Mouse (Mus musculus) liver (tissue): ENCODE data around the gene Lpar1.

ENCODE experiments used
- DNase-seq: peaks from one replicate; pipeline ENCODE4 v3.0.0-alpha.2; 2020; ENCODE audit warnings: mixed read lengths

Gene Lpar1

DNA sequence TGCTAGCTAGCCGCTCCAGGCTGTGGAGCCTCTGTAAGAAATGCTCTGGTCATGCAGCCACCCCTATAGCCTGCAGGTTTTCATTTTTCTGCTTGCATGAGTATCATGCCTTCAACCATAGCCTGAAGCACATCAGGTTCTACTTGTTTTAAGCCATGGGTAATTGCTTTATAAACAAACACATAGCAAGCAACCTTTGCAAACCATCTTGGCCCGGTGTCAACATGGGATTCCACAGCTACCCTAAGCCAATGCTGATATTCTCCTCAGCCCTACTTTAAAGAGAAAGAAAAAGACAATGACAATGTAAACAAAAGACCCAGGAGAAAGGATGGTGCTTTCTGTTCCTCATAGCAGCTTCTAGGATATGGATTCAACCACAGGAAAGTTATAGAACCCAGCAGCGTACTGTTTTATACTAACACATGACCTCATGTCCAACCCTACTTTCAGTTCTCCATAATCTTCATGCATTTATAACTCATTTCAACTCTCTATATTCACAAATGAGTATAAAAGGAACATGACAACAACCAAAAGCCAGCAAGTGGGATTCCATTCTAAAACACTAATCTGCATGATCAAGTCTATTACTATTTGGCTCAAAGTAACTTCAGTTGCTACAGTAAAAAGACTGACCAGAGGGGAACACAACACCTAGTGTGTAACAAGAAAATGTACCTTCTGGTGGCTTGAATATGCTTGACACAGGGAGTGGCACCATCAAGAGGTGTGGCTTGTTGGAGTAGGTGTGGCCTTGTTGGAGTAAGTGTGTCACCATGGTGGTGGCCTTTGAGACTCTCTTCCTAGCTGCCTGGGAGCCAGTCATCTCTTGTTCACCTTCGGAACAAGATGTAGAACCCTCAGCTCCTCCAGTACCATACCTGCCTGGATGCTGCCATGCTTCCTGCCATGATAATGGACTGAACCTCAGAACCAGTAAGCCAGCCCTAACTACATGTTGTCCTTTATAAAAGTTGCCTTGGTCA lies 46.9 kb downstream of the Lpar1 start:
- DNase-seq: no peak

DNA sequence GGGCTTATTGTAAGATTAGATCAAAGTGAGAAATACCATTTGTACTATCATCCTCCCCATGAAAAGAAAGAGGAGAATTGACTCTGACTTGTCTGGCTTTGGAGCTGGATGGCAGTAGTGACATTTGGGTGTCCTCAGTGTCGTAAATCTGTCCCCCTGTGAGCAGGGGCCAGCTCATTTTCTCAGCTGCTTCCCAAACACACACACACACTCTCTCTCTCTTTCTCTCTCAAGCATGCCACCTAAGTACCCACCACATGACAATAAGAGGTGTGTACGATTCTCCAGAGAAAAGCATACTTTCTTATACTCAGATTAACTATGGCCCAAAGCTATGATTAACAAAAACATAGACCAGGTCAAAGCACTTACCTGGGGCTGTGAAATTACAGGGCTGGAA lies 49.4 kb downstream of the Lpar1 start:
- no peak for DNase-seq

DNA sequence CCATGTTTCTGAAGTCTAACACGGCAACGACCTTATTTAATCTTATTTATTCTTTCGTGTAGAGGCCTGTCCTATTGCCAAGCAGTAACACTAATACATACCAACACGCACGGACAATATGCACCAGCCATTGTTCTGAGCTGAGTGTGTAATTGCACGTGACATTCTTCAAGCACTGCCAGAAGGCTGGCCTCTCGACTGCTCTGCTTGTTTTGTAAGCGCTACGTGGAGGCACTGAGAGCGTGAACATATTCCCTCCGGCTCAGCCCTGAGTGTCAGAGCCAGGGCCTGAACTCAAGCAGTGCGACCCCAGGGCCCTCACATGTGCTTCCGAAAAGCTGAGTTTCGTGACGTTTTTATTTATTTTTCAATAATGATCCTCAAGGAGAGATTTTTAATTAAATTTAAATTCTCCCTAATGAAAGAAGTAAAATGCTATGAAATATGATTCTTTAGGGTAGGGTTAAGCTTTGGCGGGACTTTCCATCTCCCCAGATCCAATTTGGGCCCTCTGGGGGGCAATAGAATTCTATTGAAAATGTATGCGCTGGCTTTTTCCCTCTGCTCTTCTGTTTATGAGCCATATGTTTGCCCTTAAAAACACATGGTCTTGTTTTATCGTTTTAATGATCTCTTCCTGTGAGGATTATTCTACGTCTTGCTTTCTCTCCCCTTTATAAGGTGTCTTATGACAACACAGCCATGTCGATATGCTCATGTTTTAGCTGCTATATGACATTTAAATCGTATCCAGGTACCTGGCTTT lies 52.5 kb downstream of the Lpar1 start:
- DNase-seq: no peak

DNA sequence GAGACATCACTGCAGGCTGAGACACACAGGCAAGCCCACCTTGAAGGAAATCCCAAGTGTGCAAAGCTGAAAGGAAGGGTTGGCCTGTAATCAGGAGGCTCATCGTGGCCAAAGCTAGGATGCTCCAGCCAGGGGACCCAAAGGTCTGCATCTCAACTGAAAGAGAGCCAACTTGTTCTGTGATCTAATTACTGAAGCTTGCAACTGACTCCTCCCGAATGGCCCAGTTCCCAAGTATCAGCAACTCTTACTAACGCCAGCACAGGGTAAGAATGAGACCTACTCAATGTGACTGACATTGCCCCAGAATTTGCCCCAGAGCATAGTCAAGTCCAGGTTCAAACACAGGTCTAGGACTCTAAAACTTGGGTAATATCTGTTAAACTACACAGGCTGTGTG lies 53.9 kb downstream of the Lpar1 start:
- no peak for DNase-seq

DNA sequence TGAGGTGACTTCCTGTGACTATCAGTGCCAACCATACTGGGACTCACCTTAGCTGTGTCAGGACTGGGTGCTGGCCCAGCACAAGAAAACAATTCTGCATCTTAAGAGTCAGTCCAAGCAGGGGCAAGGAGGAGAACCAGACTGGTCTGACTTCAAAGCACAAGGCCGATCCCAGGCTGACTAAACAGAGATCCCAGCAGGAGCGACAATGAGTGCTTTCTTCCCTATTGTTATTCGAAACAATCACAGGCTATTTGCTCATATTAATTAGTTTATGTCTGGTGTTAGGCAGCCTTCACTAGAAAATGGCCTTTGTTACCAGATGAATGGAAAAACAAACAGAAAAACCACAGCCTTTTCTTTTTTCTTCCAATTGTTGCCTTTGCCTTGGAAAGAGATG lies 54.5 kb downstream of the Lpar1 start:
- DNase-seq: no peak

DNA sequence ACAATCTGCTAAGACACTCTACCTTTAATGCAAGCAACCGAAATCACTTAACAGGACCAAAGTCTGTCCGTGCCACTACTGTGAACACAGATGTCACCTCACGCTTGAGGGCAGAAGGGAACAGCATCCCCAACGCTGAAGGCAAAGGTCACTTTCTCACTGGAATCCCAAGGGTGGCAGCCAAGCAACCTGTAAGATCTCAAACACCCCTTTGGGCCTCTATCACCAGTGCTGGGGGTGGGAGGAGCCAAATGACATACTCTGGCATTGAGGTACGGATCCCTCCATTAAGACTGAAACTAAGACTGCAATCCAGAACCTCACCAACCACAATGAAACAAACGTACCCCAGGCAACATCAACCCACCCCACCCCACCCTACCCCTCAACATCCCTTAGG lies 55.0 kb downstream of the Lpar1 start:
- no peak for DNase-seq

DNA sequence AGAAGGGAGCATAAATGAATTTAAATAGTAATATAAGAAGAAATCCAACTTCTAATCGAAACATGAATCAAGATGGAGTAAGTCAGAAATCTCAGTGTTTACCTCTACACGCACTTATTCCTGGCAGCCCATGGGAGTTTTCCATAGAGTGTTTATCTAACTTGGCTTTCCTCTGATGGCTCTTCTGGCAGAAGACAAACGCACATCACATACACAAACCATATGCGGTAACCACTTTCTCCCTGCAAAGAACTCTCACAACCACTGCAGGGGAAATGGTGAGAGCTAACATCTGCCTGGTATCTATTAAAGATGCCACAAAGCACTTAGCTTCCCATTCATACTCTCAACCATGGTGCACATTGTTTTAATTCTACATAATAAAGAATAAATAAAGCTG lies 56.4 kb downstream of the Lpar1 start:
- no peak for DNase-seq

DNA sequence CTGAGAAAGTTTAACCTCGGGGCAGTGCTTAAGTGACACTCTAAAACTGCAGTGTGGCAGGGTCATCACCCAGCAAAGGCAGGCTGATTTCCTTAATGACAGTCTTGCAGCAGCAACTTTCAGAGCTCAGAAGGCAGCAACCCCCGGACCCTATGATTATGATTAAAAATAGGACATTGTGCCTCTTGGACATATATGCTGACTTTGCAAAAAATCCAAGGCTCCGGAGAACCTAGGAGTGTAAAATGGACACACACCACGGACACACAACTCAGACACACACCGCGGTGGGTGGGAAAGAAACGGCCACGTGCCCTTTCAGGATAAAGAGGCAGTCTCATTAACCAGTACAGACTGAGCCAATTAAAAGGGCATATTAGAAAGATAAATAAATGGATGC lies 57.0 kb downstream of the Lpar1 start:
- no peak for DNase-seq

DNA sequence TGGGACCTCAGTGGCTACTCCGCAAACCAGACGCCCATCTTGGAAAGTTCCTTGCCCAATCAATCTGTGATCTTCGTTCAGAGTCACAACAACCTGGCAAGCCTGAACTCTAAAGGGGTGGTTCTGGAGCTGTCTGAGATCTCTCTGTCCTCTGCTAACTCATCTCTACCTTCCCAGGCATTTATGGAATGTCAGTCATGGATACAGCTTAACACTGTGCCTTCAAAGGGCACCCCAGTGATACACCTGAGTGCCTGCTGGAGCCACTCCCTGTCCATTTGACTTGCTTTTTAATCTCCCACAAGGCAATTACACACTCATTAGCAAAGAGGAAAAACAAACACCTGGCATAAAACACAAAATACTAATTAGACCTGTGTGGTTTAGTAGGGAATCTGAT lies 62.0 kb downstream of the Lpar1 start:
- DNase-seq: no peak

DNA sequence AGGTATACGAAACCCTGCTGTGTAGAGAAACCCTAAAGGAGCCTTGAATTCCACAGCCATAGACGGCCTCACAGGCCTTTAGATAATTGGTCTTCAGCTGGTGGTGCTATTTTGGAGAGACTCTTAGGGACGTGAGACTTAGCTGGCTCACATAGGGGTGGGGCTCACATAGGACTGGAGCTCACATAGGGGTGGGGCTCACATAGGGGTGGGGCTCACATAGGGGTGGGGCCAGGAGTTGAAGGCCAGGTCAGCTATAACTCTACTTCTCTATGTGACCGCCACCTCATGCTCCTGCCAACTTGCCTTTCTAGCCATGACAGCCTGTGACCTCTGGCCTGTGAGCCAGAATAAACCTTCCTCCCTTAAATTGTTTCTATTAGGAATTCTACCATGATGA lies 63.3 kb downstream of the Lpar1 start:
- no peak for DNase-seq

DNA sequence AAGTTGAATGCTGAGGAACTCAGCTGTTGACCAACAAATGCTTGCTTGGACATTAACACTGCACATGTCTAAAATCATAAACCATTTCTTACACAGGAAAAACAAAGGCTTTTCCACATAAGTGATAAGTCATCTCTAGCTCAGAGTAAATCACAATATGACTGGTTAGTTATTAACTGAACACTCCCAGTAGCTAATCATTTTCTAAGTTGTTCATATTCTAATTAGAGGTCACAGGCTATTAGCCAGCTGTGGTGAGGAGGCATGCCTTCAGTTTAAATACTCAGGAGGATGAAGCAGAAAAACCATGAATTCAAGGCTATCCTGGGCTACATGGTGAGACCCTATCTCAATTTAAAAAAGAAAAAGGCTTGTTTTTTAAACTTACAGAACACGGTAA lies 75.1 kb downstream of the Lpar1 start:
- DNase-seq: no peak

DNA sequence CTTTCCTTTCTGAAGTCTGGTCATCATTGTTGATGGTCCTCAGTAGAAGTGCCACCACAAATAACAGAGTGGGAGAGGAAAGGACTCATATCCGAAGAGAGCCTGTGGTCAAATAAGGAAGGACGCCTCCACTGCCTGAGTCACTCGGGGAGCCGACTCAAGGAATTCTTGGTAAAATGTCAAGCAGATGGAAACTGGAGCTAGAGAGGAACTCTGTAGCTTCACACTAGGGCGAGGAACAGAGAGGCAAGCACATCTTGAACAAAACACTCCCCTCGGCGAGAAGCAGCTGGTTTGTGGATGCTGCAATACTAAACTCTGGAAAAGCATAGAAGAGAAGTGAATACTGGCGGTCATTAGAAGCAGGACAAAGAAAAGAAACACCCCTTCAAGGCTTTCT lies 76.0 kb downstream of the Lpar1 start:
- no peak for DNase-seq

DNA sequence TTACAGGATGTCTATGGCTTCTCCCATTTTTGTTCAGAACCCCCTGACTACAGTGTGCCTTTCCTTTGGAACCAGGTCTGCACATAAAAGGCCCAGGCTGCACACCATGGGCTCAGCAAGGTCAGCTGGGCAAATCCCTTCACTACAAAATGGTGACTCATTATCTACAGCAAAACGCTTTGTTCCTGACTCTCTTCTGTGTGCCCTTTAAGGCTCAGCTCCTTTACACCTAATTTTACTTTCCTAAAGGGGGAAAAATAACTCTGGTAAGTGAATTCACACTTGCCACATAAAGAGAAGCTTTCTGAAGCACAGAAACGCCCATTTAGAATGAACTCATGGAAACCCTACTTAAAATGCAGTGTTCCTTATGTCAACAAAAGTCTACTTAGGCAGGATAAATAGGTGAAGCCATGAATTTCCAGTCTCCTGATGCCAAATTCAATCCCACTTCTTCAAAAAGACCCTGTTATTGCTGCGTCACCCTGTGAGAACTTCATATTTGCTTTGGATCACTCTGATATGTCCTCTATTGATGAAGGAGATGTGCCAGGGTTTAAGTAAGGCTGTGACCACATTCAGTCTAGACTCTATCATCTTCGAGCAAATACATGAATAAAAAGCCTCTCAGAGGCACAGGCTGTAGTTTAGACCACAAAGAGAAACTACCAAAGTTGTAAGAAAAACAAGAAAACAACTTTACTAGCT lies 82.3 kb downstream of the Lpar1 start:
- DNase-seq: no peak

DNA sequence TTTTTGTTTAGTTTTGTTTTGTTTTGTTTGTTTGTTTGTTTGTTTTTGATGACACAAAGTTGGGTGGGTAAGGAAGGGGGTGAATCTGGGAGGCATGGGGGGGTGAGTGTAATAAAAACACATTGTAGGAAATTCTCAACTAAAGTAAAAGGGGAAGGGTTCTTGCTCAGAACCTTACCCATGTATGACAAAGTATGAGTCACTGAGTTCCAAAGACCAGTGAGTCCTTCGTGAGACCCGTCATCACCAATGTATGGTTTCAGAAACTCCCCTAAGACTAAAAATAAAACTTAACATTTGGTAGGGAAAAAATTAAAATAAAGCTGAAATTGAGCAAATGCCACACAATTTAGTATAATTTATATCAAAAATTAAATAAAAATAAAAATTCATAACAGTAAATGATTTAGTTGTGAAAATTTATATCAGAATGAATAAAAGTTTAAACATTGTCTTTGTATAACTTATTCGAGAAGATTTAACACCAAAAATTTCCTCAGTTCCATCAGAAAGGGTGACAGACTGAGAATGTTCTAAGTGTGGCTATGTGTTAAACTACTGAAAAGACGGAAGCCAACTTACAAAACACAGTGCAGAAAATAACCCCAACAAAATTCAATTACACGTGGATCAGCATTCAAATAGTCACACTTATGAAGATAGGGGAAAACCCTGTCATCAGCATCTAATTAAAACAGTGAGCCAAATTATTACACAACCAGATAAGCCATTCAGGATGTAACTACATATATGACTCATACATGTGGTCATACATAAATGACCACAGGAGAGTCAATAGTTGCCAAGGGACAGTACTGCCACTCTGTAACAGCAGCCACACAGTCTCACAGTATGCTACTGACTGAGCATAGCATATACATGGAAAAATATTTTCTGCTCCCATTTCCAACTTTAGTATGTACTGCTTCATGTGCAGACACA lies 83.8 kb downstream of the Lpar1 start:
- no peak for DNase-seq

DNA sequence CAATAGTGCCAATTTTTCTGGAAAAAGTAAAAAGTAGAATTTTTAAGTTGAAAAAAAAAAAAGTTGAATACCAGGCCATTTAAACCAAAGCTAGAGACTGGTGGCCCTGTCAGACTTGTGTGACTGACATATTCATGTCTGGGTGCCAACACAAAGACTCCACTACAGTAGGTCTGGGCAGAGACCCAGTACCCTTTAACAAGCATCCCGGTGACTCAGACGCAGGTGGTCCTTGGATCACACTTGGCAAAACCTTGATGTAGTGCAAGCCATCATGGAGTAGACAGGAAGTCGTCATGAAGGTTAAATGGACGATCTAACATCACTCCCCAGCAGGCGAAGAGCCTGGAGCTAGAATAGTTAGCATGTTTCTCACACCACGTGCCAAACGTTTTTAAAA lies 84.7 kb downstream of the Lpar1 start:
- DNase-seq: no peak

DNA sequence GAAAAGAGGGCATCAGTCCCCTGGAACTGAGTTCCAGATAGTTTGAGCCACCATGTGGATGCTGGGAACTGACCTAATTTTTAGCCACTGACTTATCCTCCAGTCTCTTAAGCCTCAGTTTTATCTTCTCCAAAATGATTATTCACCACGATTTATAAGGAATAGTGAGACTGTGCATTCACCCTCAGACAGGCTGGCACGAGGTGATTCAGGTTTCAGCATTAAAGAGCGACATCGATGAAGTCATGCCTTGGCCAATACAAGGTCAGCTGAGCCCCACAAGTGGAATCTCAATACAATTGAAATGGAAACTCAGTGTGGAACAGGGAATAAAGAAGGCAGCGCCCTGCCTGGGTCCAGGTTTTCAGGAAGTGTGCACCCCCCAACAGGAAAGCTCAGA lies 88.1 kb downstream of the Lpar1 start:
- DNase-seq: no peak

DNA sequence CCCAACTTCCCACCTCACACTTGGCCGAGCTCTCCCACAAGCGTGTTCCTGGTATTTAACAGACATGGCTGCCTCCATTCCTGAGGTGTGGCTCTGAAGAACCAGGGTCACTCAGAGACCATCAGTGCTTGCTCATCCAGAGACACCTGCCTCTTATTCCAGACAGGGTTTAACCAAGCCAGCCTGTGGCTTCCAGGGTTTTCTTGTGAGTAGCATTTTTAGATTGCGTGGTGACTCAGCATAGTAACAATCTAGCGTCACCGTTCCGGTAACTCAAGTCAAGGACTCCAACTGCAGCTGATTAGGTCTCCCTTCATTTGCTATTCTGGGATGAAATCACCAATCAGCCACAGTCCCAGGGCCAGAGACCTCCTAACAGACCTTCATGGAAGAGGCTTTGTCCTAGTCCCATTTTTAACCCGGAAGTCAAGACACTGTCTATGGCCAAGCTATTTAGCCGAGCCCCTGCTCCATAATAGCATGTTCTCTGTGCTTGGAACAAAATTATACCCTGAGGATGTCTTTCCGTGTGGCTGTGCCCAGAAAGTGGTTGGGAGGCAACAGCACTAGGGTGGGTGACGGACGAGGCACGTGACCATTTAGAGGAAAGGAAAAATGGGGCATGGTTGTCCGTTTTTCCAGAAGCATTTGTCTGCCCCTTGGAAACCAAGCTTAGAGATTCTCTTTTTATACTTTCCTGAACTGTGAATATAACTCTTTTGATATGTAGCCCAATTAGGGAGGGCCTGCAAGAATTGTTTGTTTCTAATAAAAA lies 89.1 kb downstream of the Lpar1 start:
- DNase-seq: no peak

DNA sequence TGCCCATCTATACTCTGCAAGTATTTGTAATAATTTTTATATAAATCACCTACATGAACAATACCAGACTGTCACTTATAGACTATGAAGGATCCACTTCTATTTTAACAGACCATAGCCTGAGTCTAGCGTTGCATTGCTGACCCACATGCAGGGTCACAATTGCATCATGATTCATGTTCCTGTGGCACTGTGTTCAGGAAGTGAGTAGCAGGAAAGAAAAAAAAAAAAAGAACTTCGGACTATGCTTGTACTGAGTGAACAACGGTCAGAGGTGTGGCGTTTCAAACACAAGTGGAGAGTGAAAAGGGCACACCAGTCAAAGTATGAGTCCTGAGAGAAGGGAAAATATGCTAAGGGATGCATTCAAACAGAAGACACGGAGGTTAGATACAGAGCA lies 90.7 kb downstream of the Lpar1 start:
- DNase-seq: no peak

DNA sequence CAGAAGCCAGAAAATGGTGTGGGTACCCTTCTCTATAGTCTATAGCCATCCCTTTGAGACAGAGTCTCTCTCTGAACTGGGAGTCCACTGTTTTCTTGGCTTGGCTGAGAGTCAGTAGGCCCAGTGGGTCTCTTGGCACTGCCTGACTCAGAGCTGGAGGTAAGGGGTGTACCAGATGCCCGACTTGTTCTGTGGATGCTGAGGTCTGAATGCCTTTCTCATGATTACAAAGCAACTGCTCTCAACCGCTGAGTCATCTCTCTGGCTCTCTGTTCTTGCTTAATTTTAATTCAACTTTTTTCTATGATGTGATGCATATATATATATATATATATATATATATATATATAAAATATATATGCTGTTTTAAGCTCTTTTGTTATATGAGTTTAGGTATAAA lies 91.1 kb downstream of the Lpar1 start:
- no peak for DNase-seq

DNA sequence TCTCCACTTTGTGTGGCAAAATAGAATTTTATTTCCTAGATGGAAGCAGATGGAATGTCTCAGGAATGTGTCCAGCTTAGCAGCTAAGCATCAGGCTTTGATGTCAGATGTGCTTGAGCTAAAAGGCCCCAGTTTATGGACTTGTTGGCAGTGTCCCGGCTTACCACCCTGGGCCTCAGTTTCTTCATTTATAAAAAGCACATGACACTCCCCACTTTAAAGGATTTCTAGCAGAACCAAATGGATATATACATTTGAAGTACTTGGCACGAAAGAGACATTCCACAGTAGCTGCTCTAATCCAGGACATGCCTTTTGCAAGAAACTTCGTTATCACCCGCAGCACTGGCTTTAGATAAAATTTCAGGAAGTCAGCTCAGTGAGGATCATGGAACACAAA lies 100.4 kb downstream of the Lpar1 start:
- no peak for DNase-seq

DNA sequence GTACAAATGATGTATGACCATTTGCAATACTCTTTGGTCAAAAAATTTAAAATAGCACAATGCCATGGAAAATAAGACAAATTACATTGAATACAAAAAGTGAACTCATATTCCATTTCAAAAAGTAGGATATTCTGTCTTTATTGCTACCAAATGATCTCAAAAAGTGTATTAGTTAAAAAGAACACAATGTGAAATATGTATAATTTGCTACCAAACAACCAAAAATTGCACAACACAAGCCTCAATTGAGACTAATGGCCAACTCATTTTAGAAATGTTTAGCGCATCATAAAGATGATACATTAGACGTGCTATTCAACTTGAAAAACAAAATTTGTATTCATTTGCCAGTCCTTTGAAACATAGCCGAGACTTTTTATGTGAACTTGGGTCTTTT lies 104.9 kb downstream of the Lpar1 start:
- no peak for DNase-seq

DNA sequence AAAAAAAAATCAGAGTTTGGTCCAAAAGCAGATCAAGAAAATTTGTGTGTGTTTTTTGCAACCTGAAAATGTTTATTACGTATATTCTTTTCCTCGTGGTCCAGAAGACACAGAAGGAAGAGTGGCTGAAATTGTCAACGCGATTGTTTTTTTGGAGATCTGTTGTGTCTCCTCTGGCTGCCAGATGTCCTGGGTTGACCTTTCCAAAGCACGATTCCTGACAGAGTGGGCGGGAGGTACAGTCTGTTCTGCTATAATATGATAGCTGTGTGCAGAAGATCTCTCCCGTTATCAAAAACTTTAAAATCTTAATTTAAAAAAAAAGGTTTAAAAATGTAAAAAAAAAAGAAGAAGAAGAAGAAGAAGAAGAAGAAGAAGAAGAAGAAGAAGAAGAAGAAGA lies 105.9 kb downstream of the Lpar1 start:
- DNase-seq: no peak
